Mouse (Mus musculus): ENCODE results near the gene Vmn2r71.

DNA sequence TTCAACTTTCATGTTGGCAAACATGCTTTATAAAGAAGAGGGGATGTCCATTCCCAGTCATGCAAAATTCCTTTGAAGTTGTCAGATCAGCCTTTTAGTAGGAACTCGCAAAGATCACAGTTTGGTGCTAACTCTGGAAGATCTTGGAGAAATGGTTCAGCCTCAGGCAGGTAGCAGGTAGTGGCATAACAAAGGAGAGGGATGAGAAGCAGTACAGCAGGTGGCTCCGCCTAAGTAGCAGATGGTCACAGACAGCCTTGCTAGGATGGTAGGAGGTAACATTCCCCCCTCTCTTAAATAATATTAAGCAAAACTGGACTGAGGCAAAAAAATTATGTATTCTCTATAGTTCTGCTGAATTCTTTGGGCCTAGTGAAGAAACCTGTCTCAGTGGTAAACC is 20.8 kb upstream of the Vmn2r71 start:
- TF ChIP-seq CTCF (IDR thresholded peaks at IDR 0.05; ENCODE audit: control insufficient read depth, insufficient read depth, insufficient read length) (no peak), CEBPB (IDR thresholded peaks at IDR 0.05; ENCODE audit: low read depth) (no peak), USF1 (IDR thresholded peaks at IDR 0.05; ENCODE audit: low read depth) (no peak), MYOG (IDR thresholded peaks at IDR 0.05; ENCODE audit: control insufficient read depth, extremely low read depth, insufficient read length) (no peak), MAX (IDR thresholded peaks at IDR 0.05) (no peak), FOSL1 (IDR thresholded peaks at IDR 0.05; ENCODE audit: insufficient read depth, low read length, poor library complexity, severe bottlenecking) (no peak), MYOD1 (IDR thresholded peaks at IDR 0.05; ENCODE audit: control insufficient read depth, insufficient read length, low read depth) (no peak)
